Mouse (Mus musculus) cerebellum, adult 2 months (tissue): ENCODE results near the gene Atf7ip.

Experiments
- CTCF ChIP-seq: fragments of 200-500 bp; IDR thresholded peaks from 2 replicates; pipeline ENCODE4 v1.5.1; 2011; ENCODE audit warnings: low read depth, mild to moderate bottlenecking, control low read depth, low read length, moderate library complexity, borderline replicate concordance; ENCODE audit not compliant: insufficient read depth
- POLR2A ChIP-seq: fragments of 200-500 bp; IDR thresholded peaks from 2 replicates; pipeline ENCODE4 v1.6.1; 2011; ENCODE audit warnings: low read length, control low read depth, borderline replicate concordance; ENCODE audit not compliant: insufficient read depth

DNA sequence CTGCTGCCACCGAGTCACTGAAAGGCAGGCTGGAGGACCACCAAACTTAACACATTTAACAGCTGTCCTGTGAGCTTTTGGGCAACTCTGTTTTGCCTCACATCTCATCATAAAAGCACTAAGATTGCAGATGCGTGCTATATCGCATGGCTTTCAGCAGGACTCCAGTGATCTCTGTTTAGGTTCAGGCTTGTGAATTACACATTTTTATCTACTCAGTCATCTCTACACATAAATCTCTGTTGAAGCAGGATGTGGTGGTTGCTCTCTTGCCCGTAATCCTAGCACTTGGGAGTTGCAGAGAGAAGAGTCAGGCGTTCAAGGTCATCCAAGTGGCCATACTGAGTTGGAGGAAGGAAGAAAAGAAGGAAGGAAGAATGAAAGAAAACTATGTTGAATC, 14.3 kb upstream of the Atf7ip start:
- no peak for TF ChIP-seq CTCF
- no peak for TF ChIP-seq POLR2A
